Mouse (Mus musculus) forebrain, embryonic 14.5 days (tissue): ENCODE measurements around the gene Pwwp2b. TPM values are rescaled to one million over a fixed set of nuclear protein-coding genes. Genes with fewer than 3 reads are reported as not detected.
A peak's percentile ranks its signal among the peaks of the same experiment; 100 is the strongest.

Source experiments
- ATAC-seq: fragments of 200-750 bp; cut with Nextera tagmentation; 2 replicates; pipeline ENCODE4 v1.8.0; 2017; ENCODE audit warnings: mild to moderate bottlenecking, moderate library complexity
- DNase-seq: peaks from one replicate; pipeline ENCODE4 v3.0.0-alpha.2; 2015; ENCODE audit warnings: low spot score
- H3K27ac ChIP-seq: fragments of 300-500 bp; sonication (generic); 2 replicates; pipeline ENCODE4 v1.5.1; 2014; ENCODE audit warnings: low read depth, mild to moderate bottlenecking, control low read depth, low read length, moderate library complexity
- H3K27me3 ChIP-seq: fragments of 300-500 bp; sonication (generic); replicated peaks from 2 replicates; pipeline ENCODE4 v1.6.1; 2014; ENCODE audit warnings: low read length, control low read depth, mixed read lengths; ENCODE audit not compliant: control insufficient read depth, insufficient read depth
- H3K36me3 ChIP-seq: fragments of 300-500 bp; sonication (generic); 2 replicates; pipeline ENCODE4 v1.6.1; 2014; ENCODE audit warnings: low read length, control low read depth; ENCODE audit not compliant: control insufficient read depth, insufficient read depth
- H3K4me1 ChIP-seq: fragments of 300-500 bp; sonication (generic); 2 replicates; pipeline ENCODE4 v1.6.1; 2014; ENCODE audit warnings: antibody characterized with exemption, low read length, control low read depth; ENCODE audit not compliant: control insufficient read depth, insufficient read depth
- H3K4me2 ChIP-seq: fragments of 300-500 bp; sonication (generic); 2 replicates; pipeline ENCODE4 v1.6.1; 2014; ENCODE audit warnings: mild to moderate bottlenecking, control low read depth, low read length
- H3K4me3 ChIP-seq: fragments of 300-500 bp; sonication (generic); 2 replicates; pipeline ENCODE4 v1.5.1; 2014; ENCODE audit warnings: low read depth, low read length, control low read depth
- H3K9ac ChIP-seq: fragments of 300-500 bp; sonication (generic); 2 replicates; pipeline ENCODE4 v1.6.1; 2014; ENCODE audit warnings: mild to moderate bottlenecking, low read length, control low read depth, moderate library complexity
- H3K9me3 ChIP-seq: fragments of 300-500 bp; sonication (generic); replicated peaks from 2 replicates; pipeline ENCODE4 v1.6.1; 2016; ENCODE audit warnings: low read length, control low read depth, mixed read lengths; ENCODE audit not compliant: control insufficient read depth
- WGBS: fragments of 180-500 bp; shearing (Covaris S2); extraction: QIAGEN DNeasy Blood & Tissue Kit; methylation state at CpG from one replicate; pipeline ENCODE4 v1.1.7; 2014; 5-methylcytosine and 5-hydroxymethylcytosine counted together
- polyA plus RNA-seq: library from polyadenylated mRNA; unstranded; fragments of >200 nt; fragmentation: Nextera tagmentation; extraction: Ambion mirVana; gene quantifications from 2 replicates; pipeline ENCODE4 v1.2.1, GENCODE M21; 2014

Pwwp2b gene
- polyA plus RNA-seq, 1 experiment from 2014 or later, result 4.2 TPM

GRCm38 (mm10) chr7:139294076-139294475, 45.8 kb downstream of the Pwwp2b start:
- Histone ChIP-seq H3K27me3 (no peaks in the 10 kb centered on the region), H3K9ac (no peak overlapping the region), H3K4me3 (no peak overlapping the region), H3K4me1 (no peaks in the 10 kb centered on the region), H3K9me3 (no peaks in the 10 kb centered on the region), H3K4me2 (no peak overlapping the region), H3K36me3 (no peaks in the 10 kb centered on the region), H3K27ac (no peak overlapping the region)
- 88% methylated on average over 5 of the region's 5 CpGs for WGBS
- DNase-seq (no peak), ATAC-seq (no peak)

GRCm38 (mm10) chr7:139295653-139296052, 47.4 kb downstream of the Pwwp2b start:
- WGBS, result 68% methylated on average over 1 of the region's 1 CpGs
- no peak overlapping the region for H3K9ac ChIP-seq
- ATAC-seq, result no peak

GRCm38 (mm10) chr7:139296552-139297100, 48.3 kb downstream of the Pwwp2b start:
- DNase-seq (no peak), ATAC-seq (no peak)
- 76% methylated on average over 9 of the region's 10 CpGs for WGBS
- Histone ChIP-seq H3K9ac (no peak overlapping the region), H3K4me2 (no peak overlapping the region), H3K27me3 (no peaks in the 10 kb centered on the region), H3K4me1 (no peaks in the 10 kb centered on the region), H3K4me3 (no peak overlapping the region), H3K27ac (no peak overlapping the region), H3K9me3 (no peaks in the 10 kb centered on the region), H3K36me3 (no peaks in the 10 kb centered on the region)

More at GRCm38 (mm10) chr7:139295653-139296052, 47.4 kb downstream of the Pwwp2b start:
- H3K27ac ChIP-seq, result no peak overlapping the region
- DNase-seq, result no peak
- H3K36me3 ChIP-seq, result no peaks in the 10 kb centered on the region
- no peak overlapping the region for H3K4me3 ChIP-seq
- no peaks in the 10 kb centered on the region for H3K27me3 ChIP-seq
- no peak overlapping the region for H3K4me2 ChIP-seq
- H3K9me3 ChIP-seq, result no peaks in the 10 kb centered on the region
- no peaks in the 10 kb centered on the region for H3K4me1 ChIP-seq

GRCm38 (mm10) chr7:139298446-139298845, 50.2 kb downstream of the Pwwp2b start:
- no peak for ATAC-seq
- 53% methylated on average over 4 of the region's 4 CpGs for WGBS
- Histone ChIP-seq H3K36me3 (no peaks in the 10 kb centered on the region), H3K9ac (no peak overlapping the region), H3K27me3 (no peaks in the 10 kb centered on the region), H3K9me3 (no peaks in the 10 kb centered on the region), H3K4me3 (no peak overlapping the region), H3K4me2 (no peak overlapping the region), H3K4me1 (0 out of 2 replicates have a peak, but pooled peaks cover under 1% of the 10 kb centered on the region), H3K27ac (no peak overlapping the region)
- peak; percentile 31 for DNase-seq

DNA sequence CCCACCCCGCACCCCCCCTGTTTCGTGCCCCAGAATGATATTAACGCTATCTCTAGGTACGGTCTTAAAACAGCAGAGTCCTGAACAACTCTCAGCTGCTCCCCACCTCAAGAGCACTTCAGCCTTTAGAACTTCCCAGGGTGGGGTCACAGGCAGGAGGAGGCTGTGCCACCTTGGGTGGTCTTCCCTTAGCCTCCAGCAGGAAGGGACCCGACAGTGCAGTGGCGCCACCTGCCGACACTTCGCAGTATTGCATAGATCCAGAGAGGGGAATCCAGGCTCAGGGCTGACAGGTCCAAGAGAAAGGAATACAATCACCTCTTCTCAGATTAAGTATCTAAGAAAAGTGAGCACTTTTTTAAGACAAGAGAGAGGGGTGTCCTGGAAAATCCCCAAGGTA, 51.1 kb downstream of the Pwwp2b start:
- no peaks in the 10 kb centered on the region for H3K27me3 ChIP-seq
- DNase-seq (peak; percentile 81), ATAC-seq (peak; percentile 41)
- no peak overlapping the region for H3K9ac ChIP-seq
- H3K4me3 ChIP-seq, result no peak overlapping the region
- 0 out of 2 replicates have a peak, but pooled peaks cover 2% of the 10 kb centered on the region for H3K4me1 ChIP-seq
- no peaks in the 10 kb centered on the region for H3K36me3 ChIP-seq
- 21% methylated on average over 8 of the region's 8 CpGs for WGBS
- H3K27ac ChIP-seq, result no peak overlapping the region
- no peaks in the 10 kb centered on the region for H3K9me3 ChIP-seq
- H3K4me2 ChIP-seq, result no peak overlapping the region

DNA sequence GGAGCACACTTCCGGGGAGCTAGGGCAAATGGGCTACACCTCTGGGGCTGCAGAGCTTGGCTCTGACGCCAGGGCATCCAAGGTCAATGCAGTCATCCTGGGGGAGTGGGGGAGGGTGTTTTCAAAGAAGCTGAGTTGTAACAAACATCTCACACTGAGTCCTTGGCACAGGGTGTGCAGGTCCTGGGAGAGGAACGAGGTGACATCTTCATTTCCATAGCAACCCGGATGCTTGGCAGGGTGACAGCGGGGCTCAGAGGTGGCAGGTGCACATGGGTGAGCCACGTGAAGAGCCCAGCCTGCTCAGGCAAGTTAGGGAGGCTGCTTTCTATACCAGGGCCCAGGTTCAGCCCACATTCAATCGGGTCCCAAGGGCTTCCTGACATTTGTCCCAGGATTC, 52.1 kb downstream of the Pwwp2b start:
- H3K9ac ChIP-seq, result no peak overlapping the region
- H3K27me3 ChIP-seq, result no peaks in the 10 kb centered on the region
- WGBS, result 49% methylated on average over 7 of the region's 7 CpGs
- no peak for ATAC-seq
- H3K27ac ChIP-seq, result no peak overlapping the region
- no peak for DNase-seq
- 0 out of 2 replicates have a peak, but pooled peaks cover 2% of the 10 kb centered on the region for H3K4me1 ChIP-seq
- no peaks in the 10 kb centered on the region for H3K9me3 ChIP-seq
- H3K4me3 ChIP-seq, result no peak overlapping the region
- no peaks in the 10 kb centered on the region for H3K36me3 ChIP-seq
- no peak overlapping the region for H3K4me2 ChIP-seq

DNA sequence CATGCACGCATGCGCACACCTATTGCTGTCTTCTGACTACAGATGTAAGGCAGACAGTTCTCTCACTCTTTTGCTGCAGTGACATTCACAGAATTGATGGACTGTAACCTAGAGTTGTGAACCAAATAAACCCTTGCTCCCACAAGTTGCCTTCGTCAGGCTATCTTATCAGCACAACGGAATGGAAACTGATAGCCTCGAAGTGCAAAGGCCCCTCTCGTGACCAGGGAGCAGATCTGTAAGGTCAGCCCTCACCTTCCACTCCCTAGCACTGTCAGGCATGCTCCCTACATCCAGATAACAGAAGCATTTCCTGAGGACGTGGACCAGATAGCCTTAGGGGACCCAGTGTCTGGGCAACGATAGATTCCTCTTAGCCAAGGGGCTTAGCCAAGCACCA, 53.2 kb downstream of the Pwwp2b start:
- no peak overlapping the region for H3K27ac ChIP-seq
- H3K9ac ChIP-seq, result no peak overlapping the region
- H3K27me3 ChIP-seq, result no peaks in the 10 kb centered on the region
- H3K4me2 ChIP-seq, result no peak overlapping the region
- ATAC-seq, result no peak
- H3K36me3 ChIP-seq, result no peaks in the 10 kb centered on the region
- 0 out of 2 replicates have a peak, but pooled peaks cover 2% of the 10 kb centered on the region for H3K4me1 ChIP-seq
- no peak overlapping the region for H3K4me3 ChIP-seq
- WGBS, result 74% methylated on average over 8 of the region's 8 CpGs
- no peak for DNase-seq
- no peaks in the 10 kb centered on the region for H3K9me3 ChIP-seq

DNA sequence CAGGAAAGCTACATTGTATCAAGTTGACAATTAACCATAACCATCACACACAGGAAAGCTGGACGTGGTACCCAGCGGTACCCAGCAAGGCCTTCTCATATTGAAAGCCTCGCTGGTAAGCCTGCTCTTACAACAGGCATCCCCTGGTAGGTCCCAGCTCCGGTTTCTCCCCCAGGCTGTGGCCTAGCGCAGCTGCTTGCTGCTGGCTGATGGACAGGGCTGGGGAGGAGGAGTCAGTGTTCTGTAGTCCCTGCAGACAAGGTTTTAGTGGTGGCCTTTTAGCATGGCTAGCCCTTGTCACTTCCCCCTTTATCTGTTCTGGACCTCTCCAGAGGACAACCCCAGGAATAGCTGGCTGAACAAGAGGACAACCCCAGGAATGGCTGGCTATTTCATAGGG, 54.0 kb downstream of the Pwwp2b start:
- WGBS, result 52% methylated on average over 5 of the region's 5 CpGs
- no peak overlapping the region for H3K4me3 ChIP-seq
- ATAC-seq (no peak), DNase-seq (no peak)
- H3K36me3 ChIP-seq, result no peaks in the 10 kb centered on the region
- H3K9ac ChIP-seq, result no peak overlapping the region
- no peaks in the 10 kb centered on the region for H3K9me3 ChIP-seq
- no peaks in the 10 kb centered on the region for H3K27me3 ChIP-seq
- no peak overlapping the region for H3K27ac ChIP-seq
- H3K4me1 ChIP-seq, result 0 out of 2 replicates have a peak, but pooled peaks cover 2% of the 10 kb centered on the region
- no peak overlapping the region for H3K4me2 ChIP-seq

- no peak overlapping the region for H3K9ac ChIP-seq
- H3K9me3 ChIP-seq, result no peaks in the 10 kb centered on the region
- ATAC-seq (peak; percentile 74), DNase-seq (peak; percentile 82)
- H3K4me3 ChIP-seq, result no peak overlapping the region
- 37% methylated on average over 6 of the region's 6 CpGs for WGBS
- H3K27me3 ChIP-seq, result no peaks in the 10 kb centered on the region
- no peak overlapping the region for H3K27ac ChIP-seq
- H3K4me1 ChIP-seq, result 0 out of 2 replicates have a peak, but pooled peaks cover 2% of the 10 kb centered on the region
- no peak overlapping the region for H3K4me2 ChIP-seq
- H3K36me3 ChIP-seq, result no peaks in the 10 kb centered on the region
Measured at GRCm38 (mm10) chr7:139303280-139304011, 55.2 kb downstream of the Pwwp2b start.
